Mouse (Mus musculus): ENCODE measurements around the gene Bola1.
"Not testable (repeated sequence)": the region's sequence is repeated elsewhere in the genome, so short reads cannot be mapped to it uniquely, and the experiment has no call there.

Bola1 gene

GRCm38 (mm10) chr3:96219661-96220130 is at the start of gene Bola1, which contains the start of gene Hist2h2ab:
Bola1 (minus strand) TSS chr3:96219709.
Hist2h2ab (plus strand) TSS chr3:96219865.
- peak; percentile 88 for DNase-seq (ENCODE audit: low read depth, low spot score)

GRCm38 (mm10) chr3:96268776-96269378 is 49.4 kb upstream of the Bola1 start:
- DNase-seq (ENCODE audit: low read depth, low spot score), result not testable (repeated sequence)

GRCm38 (mm10) chr3:96268051-96268775 is 48.7 kb upstream of the Bola1 start, which contains the start of gene Hist2h3b:
Hist2h3b (plus strand) TSS chr3:96268654.
- DNase-seq (ENCODE audit: low read depth, low spot score), result peak; percentile 83

GRCm38 (mm10) chr3:96267541-96267940 is 48.0 kb upstream of the Bola1 start:
- DNase-seq (ENCODE audit: low read depth, low spot score), result no peak

- DNase-seq (ENCODE audit: low read depth, low spot score), result no peak
Measured at GRCm38 (mm10) chr3:96266132-96266710, 46.7 kb upstream of the Bola1 start.

- no peak for DNase-seq (ENCODE audit: low read depth, low spot score)
Measured at GRCm38 (mm10) chr3:96264404-96264949, 45.0 kb upstream of the Bola1 start.

GRCm38 (mm10) chr3:96263558-96264403 is 44.3 kb upstream of the Bola1 start:
- no peak for DNase-seq (ENCODE audit: low read depth, low spot score)

- DNase-seq (ENCODE audit: low read depth, low spot score), result peak; percentile 93
Measured at GRCm38 (mm10) chr3:96262979-96263550, 43.6 kb upstream of the Bola1 start, which contains the start of gene Hist2h4. Hist2h4 (minus strand) TSS chr3:96263311.

GRCm38 (mm10) chr3:96262216-96262875 is 42.8 kb upstream of the Bola1 start:
- DNase-seq (ENCODE audit: low read depth, low spot score), result peak; percentile 72

GRCm38 (mm10) chr3:96261623-96262022 is 42.1 kb upstream of the Bola1 start:
- no peak for DNase-seq (ENCODE audit: low read depth, low spot score)

- no peak for DNase-seq (ENCODE audit: low read depth, low spot score)
Measured at GRCm38 (mm10) chr3:96260220-96260619, 40.7 kb upstream of the Bola1 start.

- no peak for DNase-seq (ENCODE audit: low read depth, low spot score)
Measured at GRCm38 (mm10) chr3:96257190-96257589, 37.7 kb upstream of the Bola1 start.

GRCm38 (mm10) chr3:96255926-96256593 is 36.6 kb upstream of the Bola1 start:
- DNase-seq (ENCODE audit: low read depth, low spot score), result no peak

GRCm38 (mm10) chr3:96254683-96255355 is 35.3 kb upstream of the Bola1 start:
- no peak for DNase-seq (ENCODE audit: low read depth, low spot score)

- no peak for DNase-seq (ENCODE audit: low read depth, low spot score)
Measured at GRCm38 (mm10) chr3:96251787-96252186, 32.3 kb upstream of the Bola1 start.

- DNase-seq (ENCODE audit: low read depth, low spot score), result no peak
Measured at GRCm38 (mm10) chr3:96250890-96251289, 31.4 kb upstream of the Bola1 start.

- DNase-seq (ENCODE audit: low read depth, low spot score), result no peak
Measured at GRCm38 (mm10) chr3:96249034-96249345, 29.5 kb upstream of the Bola1 start.

GRCm38 (mm10) chr3:96248141-96249033 is 28.9 kb upstream of the Bola1 start:
- DNase-seq (ENCODE audit: low read depth, low spot score), result no peak

Data from brain, embryonic 18.5 days (tissue).